In genomic region chr6:86848915-86849644, GRCm38 (mm10) we compare ENCODE assay signal across 7 mouse cellular contexts. TPM values are rescaled to one million over a fixed set of nuclear protein-coding genes. Genes with fewer than 3 reads are reported as not detected.
DNase-seq lines count a peak whose midpoint lies in the region; ATAC-seq lines count a peak whose summit lies in the region.

TSS of gene Aak1 (plus strand) at chr6:86849517.

- peak; percentile 89 to 91 for DNase-seq in adrenal gland, adult 18-20 months (ENCODE audit: low spot score in 2 of 2)
- peak; percentile 94 for DNase-seq in embryo, embryonic 11 days
- peak; percentile 85 to 92 for DNase-seq in gastrocnemius, postnatal 36 days
- peak; percentile 95 for DNase-seq in left cerebral cortex, postnatal 25 days (ENCODE audit: low spot score in 2 of 2)
- peak; percentile 94 for DNase-seq in midbrain, embryonic 10.5 days (ENCODE audit: low spot score)
- DNase-seq in right cerebral cortex, postnatal 4 days: peak; percentile 90

- ATAC-seq in intestine, embryonic 15.5 days: peak; percentile 93

- peak within 1 kb of the TSS; percentile 73 for H3K4me2 ChIP-seq in intestine, embryonic 15.5 days (replicated peaks)

- peak within 1 kb of the TSS; percentile 99 for H3K27ac ChIP-seq in intestine, embryonic 15.5 days
- H3K27ac ChIP-seq in midbrain, embryonic 10.5 days (replicated peaks): peak within 1 kb of the TSS; percentile 97

- peak within 1 kb of the TSS; percentile 93 for H3K4me3 ChIP-seq in intestine, embryonic 15.5 days (replicated peaks)
- peak within 1 kb of the TSS; percentile 83 for H3K4me3 ChIP-seq in midbrain, embryonic 10.5 days

- intact Hi-C loops in gastrocnemius, postnatal 36 days (cut with DNase I): loop anchor here (2.0 kb wide), 1 partner anchor 72 kb away; no protein-coding TSS in a partner anchor
- intact Hi-C loops in left cerebral cortex, postnatal 25 days (cut with DNase I): loop anchor here (1.0 kb wide), 2 partner anchors 27 to 68 kb away; no protein-coding TSS in a partner anchor

- peak within 1 kb of the TSS; percentile 94 for H3K9ac ChIP-seq in intestine, embryonic 15.5 days

- H3K27me3 ChIP-seq in intestine, embryonic 15.5 days (replicated peaks): no peaks in the 10 kb centered on the region
- H3K27me3 ChIP-seq in midbrain, embryonic 10.5 days (ENCODE audit: low read depth, poor library complexity, severe bottlenecking): no peaks in the 10 kb centered on the region

- H3K36me3 ChIP-seq in intestine, embryonic 15.5 days: no peaks in the 10 kb centered on the region
- peaks cover 6% of the 10 kb centered on the region; the same call in 1 of the 2 replicates for H3K36me3 ChIP-seq in midbrain, embryonic 10.5 days

- peaks cover 32% of the 10 kb centered on the region for H3K4me1 ChIP-seq in intestine, embryonic 15.5 days (replicated peaks)
- peaks cover 36% of the 10 kb centered on the region for H3K4me1 ChIP-seq in midbrain, embryonic 10.5 days

- WGBS in intestine, embryonic 15.5 days: under 1% methylated on average over 51 of the region's 60 CpGs
- WGBS in midbrain, embryonic 10.5 days: under 1% methylated on average over 60 of the region's 60 CpGs

- no peaks in the 10 kb centered on the region for H3K9me3 ChIP-seq in intestine, embryonic 15.5 days
- no peaks in the 10 kb centered on the region for H3K9me3 ChIP-seq in midbrain, embryonic 10.5 days (replicated peaks)

RNA-seq across cellular contexts. Expression of gene Aak1, which starts in this region (rescaled TPM):
- 100 to 1,000 TPM; 104 to 109 TPM for total RNA-seq in adrenal gland, adult 18-20 months (2021)
- 10 to 100 TPM; 26.9 to 29.6 TPM for total RNA-seq in gastrocnemius, postnatal 36 days (2021)
- polyA plus RNA-seq in intestine, embryonic 15.5 days (2015; fragmentation: Nextera tagmentation; extraction: Ambion mirVana): 13.7 and 14.8 TPM in 2 replicates
- total RNA-seq in left cerebral cortex, postnatal 25 days (2021): 100 to 1,000 TPM; 395 to 402 TPM
- polyA plus RNA-seq in midbrain, embryonic 10.5 days (2016; fragmentation: Nextera tagmentation; extraction: Ambion mirVana): 10.2 and 15.4 TPM in 2 replicates

Comparison
In these comparisons a context has a peak if more than half of its experiments do, and no peak if none do; other contexts are left out.
1. Peak in every context shown above with its lines: DNase-seq, ATAC-seq, H3K4me3 ChIP-seq and H3K27ac ChIP-seq.